Mouse (Mus musculus): ENCODE results near the gene Gcg.

GRCm38 (mm10) chr2:62431245-62431795 lies 52.1 kb downstream of the Gcg start:
- TF ChIP-seq CTCF (IDR thresholded peaks at IDR 0.05; ENCODE audit: low read depth) (no peak), EP300 (IDR thresholded peaks at IDR 0.05; ENCODE audit: low read depth) (no peak)

Measured in liver, embryonic 14.5 days (tissue).